11 mouse cellular contexts compared by ENCODE assay signal in the genomic region with DNA sequence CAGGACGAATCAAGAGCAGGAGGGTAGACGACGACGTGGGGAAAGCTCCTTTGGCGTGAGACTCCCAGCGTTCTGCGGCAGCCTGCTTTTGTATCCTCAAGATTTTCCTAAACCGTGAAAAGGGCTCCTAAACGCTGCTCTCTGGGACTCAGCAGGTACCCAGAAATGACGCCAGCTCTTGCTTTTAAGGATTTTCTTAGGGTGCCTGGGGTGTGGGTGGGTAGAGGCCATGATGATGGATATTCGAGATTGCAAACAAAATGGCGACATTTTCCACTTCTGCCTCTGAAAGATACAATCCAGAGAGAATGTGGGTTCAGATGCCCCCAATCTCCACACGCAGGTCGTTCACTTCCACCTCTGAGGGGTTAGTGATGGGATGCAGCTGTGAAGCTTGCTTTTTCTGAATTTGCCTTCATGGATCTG. TPM values are rescaled to one million over a fixed set of nuclear protein-coding genes. Genes with fewer than 3 reads are reported as not detected.
A peak's percentile ranks its signal among the peaks of the same experiment; 100 is the strongest.
DNase-seq lines count a peak whose midpoint lies in the region; ATAC-seq and TF ChIP-seq lines count a peak whose summit lies in the region.
"Had no signal": no experiment of that assay in that cellular context is flagged by ENCODE, and none has a peak within 500 bp of the region (broad histone marks: within the 10 kb centered on the region; RNA-seq: fewer than 3 reads in every experiment).

No protein-coding gene starts in this region.

- no peak for TF ChIP-seq CTCF in embryonic fibroblast, embryonic 13.5 days (IDR thresholded peaks at IDR 0.05; ENCODE audit: borderline replicate concordance, insufficient read depth, low read length)

- no peak for TF ChIP-seq POLR2A in embryonic fibroblast, embryonic 13.5 days (IDR thresholded peaks at IDR 0.05; ENCODE audit: low read depth, low read length)

- peak overlapping the region; percentile 70 for H3K4me2 ChIP-seq in kidney, embryonic 16.5 days (replicated peaks; ENCODE audit: low read depth, low read length)
- H3K4me2 ChIP-seq in midbrain, embryonic 14.5 days (ENCODE audit: low read length), result no peak overlapping the region
- H3K4me2 ChIP-seq: forebrain, embryonic 15.5 days had no signal

- H3K27me3 ChIP-seq in kidney, embryonic 16.5 days (ENCODE audit: insufficient read depth, low read length), result no peaks in the 10 kb centered on the region
- peaks cover 100% of the 10 kb centered on the region for H3K27me3 ChIP-seq in embryonic facial prominence, embryonic 10.5 days (replicated peaks; ENCODE audit: low read depth, poor library complexity, severe bottlenecking)
- peaks cover 91% of the 10 kb centered on the region for H3K27me3 ChIP-seq in midbrain, embryonic 14.5 days (ENCODE audit: control insufficient read depth, insufficient read depth, low read length)

- H3K36me3 ChIP-seq in kidney, embryonic 16.5 days (ENCODE audit: insufficient read depth, low read length), result peaks cover 7% of the 10 kb centered on the region; the same call in 1 of the 2 replicates
- no peaks in the 10 kb centered on the region for H3K36me3 ChIP-seq in embryonic facial prominence, embryonic 10.5 days (replicated peaks)
- no peaks in the 10 kb centered on the region for H3K36me3 ChIP-seq in midbrain, embryonic 14.5 days (ENCODE audit: control insufficient read depth, insufficient read depth, low read length)
- H3K36me3 ChIP-seq: forebrain, embryonic 15.5 days had no signal

- H3K9ac ChIP-seq in kidney, embryonic 16.5 days (replicated peaks; ENCODE audit: low read length), result peak overlapping the region; percentile 63; the same call in 1 of the 2 replicates
- no peak overlapping the region for H3K9ac ChIP-seq in midbrain, embryonic 14.5 days (replicated peaks; ENCODE audit: low read length)
- H3K9ac ChIP-seq: forebrain, embryonic 15.5 days had no signal

- no peak for DNase-seq in kidney, postnatal 14 days
- peak; percentile 45 for DNase-seq in embryonic facial prominence, embryonic 10.5 days (ENCODE audit: low spot score)
- DNase-seq in lung, postnatal 10 days, result peak; percentile 24
- no peak for DNase-seq in cerebellum, adult 11 months
- DNase-seq in midbrain, embryonic 14.5 days, result no peak
- DNase-seq: adrenal gland, postnatal 14 days; cerebellum, adult 9-11 months had no signal

- ATAC-seq in kidney, embryonic 16.5 days (ENCODE audit: low FRiP score, low TSS enrichment), result no peak
- ATAC-seq in midbrain, embryonic 14.5 days (ENCODE audit: low FRiP score, low TSS enrichment), result no peak
- ATAC-seq: forebrain, embryonic 15.5 days had no signal

- H3K4me3 ChIP-seq in kidney, embryonic 16.5 days (ENCODE audit: low read length), result peak overlapping the region; percentile 19
- peak overlapping the region; percentile 78 for H3K4me3 ChIP-seq in embryonic facial prominence, embryonic 10.5 days
- peak overlapping the region; percentile 19; the same call in 1 of the 2 replicates for H3K4me3 ChIP-seq in embryonic fibroblast, embryonic 13.5 days (ENCODE audit: insufficient read depth, low read length)
- no peak overlapping the region for H3K4me3 ChIP-seq in midbrain, embryonic 14.5 days (replicated peaks; ENCODE audit: low read depth, low read length)
- H3K4me3 ChIP-seq: forebrain, embryonic 15.5 days had no signal

- 35% methylated on average over 14 of the region's 14 CpGs for WGBS in kidney, embryonic 16.5 days
- WGBS in embryonic facial prominence, embryonic 10.5 days, result 2% methylated on average over 14 of the region's 14 CpGs
- WGBS in midbrain, embryonic 14.5 days, result 1% methylated on average over 14 of the region's 14 CpGs

- no peaks in the 10 kb centered on the region for H3K9me3 ChIP-seq in kidney, embryonic 16.5 days (ENCODE audit: low read length)
- H3K9me3 ChIP-seq in embryonic facial prominence, embryonic 10.5 days, result no peaks in the 10 kb centered on the region
- no peaks in the 10 kb centered on the region for H3K9me3 ChIP-seq in midbrain, embryonic 14.5 days (ENCODE audit: control insufficient read depth, low read length)
- H3K9me3 ChIP-seq: forebrain, embryonic 15.5 days had no signal

- peak overlapping the region; percentile 82 for H3K27ac ChIP-seq in kidney, embryonic 16.5 days (ENCODE audit: low read length)
- H3K27ac ChIP-seq in embryonic facial prominence, embryonic 10.5 days (replicated peaks), result peak overlapping the region; percentile 87
- peak overlapping the region; percentile 79 for H3K27ac ChIP-seq in embryonic fibroblast, embryonic 13.5 days (ENCODE audit: insufficient read depth, low read length)
- no peak overlapping the region for H3K27ac ChIP-seq in midbrain, embryonic 14.5 days (replicated peaks; ENCODE audit: low read depth, low read length)
- H3K27ac ChIP-seq: forebrain, embryonic 15.5 days; macrophage had no signal

- peaks cover 98% of the 10 kb centered on the region for H3K4me1 ChIP-seq in kidney, embryonic 16.5 days (ENCODE audit: insufficient read depth, low read length)
- H3K4me1 ChIP-seq in embryonic facial prominence, embryonic 10.5 days, result peaks cover 31% of the 10 kb centered on the region
- H3K4me1 ChIP-seq in embryonic fibroblast, embryonic 13.5 days (ENCODE audit: control insufficient read depth, insufficient read depth, low read length), result peaks cover 10% of the 10 kb centered on the region
- no peaks in the 10 kb centered on the region for H3K4me1 ChIP-seq in midbrain, embryonic 14.5 days (ENCODE audit: control insufficient read depth, insufficient read depth, low read length)

RNA-seq across cellular contexts. Expression of gene Hoxa2, which starts 3.1 kb away (rescaled TPM):
- polyA plus RNA-seq in kidney, embryonic 16.5 days (2015; fragmentation: Nextera tagmentation; extraction: Ambion mirVana), result 2.1 and 2.6 TPM in 2 replicates
- 8.7 and 16.7 TPM in 2 replicates for polyA plus RNA-seq in embryonic facial prominence, embryonic 10.5 days (2016; fragmentation: Nextera tagmentation; extraction: Ambion mirVana)
- 4.3 and 4.8 TPM in 2 replicates for polyA plus RNA-seq in embryonic fibroblast, embryonic 13.5 days (2011; ENCODE audit: insufficient read length, low read depth, missing spikeins)
- 0.12 and 0.20 TPM in 2 replicates for polyA plus RNA-seq in midbrain, embryonic 14.5 days (2014; fragmentation: Nextera tagmentation; extraction: Ambion mirVana)
- polyA plus RNA-seq: forebrain, embryonic 15.5 days; macrophage had no signal

RNA-seq across cellular contexts. Expression of gene 5730596B20Rik, which starts 9.5 kb away (rescaled TPM):
- polyA plus RNA-seq in kidney, embryonic 16.5 days (2015; fragmentation: Nextera tagmentation; extraction: Ambion mirVana), result 1.7 and 2.5 TPM in 2 replicates
- polyA plus RNA-seq in embryonic facial prominence, embryonic 10.5 days (2016; fragmentation: Nextera tagmentation; extraction: Ambion mirVana), result 0.12 and 0.64 TPM in 2 replicates
- 0.23 TPM in 1 of 2 replicates, not detected in the other for polyA plus RNA-seq in embryonic fibroblast, embryonic 13.5 days (2011; ENCODE audit: insufficient read length, low read depth, missing spikeins)
- polyA plus RNA-seq in midbrain, embryonic 14.5 days (2014; fragmentation: Nextera tagmentation; extraction: Ambion mirVana), result not detected in 2 replicates
- polyA plus RNA-seq: forebrain, embryonic 15.5 days; macrophage had no signal

RNA-seq across cellular contexts. Expression of gene Hoxa1, which starts 9.6 kb away (rescaled TPM):
- polyA plus RNA-seq in kidney, embryonic 16.5 days (2015; fragmentation: Nextera tagmentation; extraction: Ambion mirVana), result 0.81 and 0.82 TPM in 2 replicates
- polyA plus RNA-seq in embryonic facial prominence, embryonic 10.5 days (2016; fragmentation: Nextera tagmentation; extraction: Ambion mirVana), result 0.57 and 0.62 TPM in 2 replicates
- 2.4 and 3.0 TPM in 2 replicates for polyA plus RNA-seq in embryonic fibroblast, embryonic 13.5 days (2011; ENCODE audit: insufficient read length, low read depth, missing spikeins)
- polyA plus RNA-seq in midbrain, embryonic 14.5 days (2014; fragmentation: Nextera tagmentation; extraction: Ambion mirVana), result 0.26 and 0.61 TPM in 2 replicates
- polyA plus RNA-seq: forebrain, embryonic 15.5 days had no signal

RNA-seq across cellular contexts. Expression of gene Hoxa4, which starts 23.8 kb away (rescaled TPM):
- 1.2 and 1.4 TPM in 2 replicates for polyA plus RNA-seq in kidney, embryonic 16.5 days (2015; fragmentation: Nextera tagmentation; extraction: Ambion mirVana)
- 0.09 TPM in 1 of 2 replicates, not detected in the other for polyA plus RNA-seq in embryonic facial prominence, embryonic 10.5 days (2016; fragmentation: Nextera tagmentation; extraction: Ambion mirVana)
- polyA plus RNA-seq in embryonic fibroblast, embryonic 13.5 days (2011; ENCODE audit: insufficient read length, low read depth, missing spikeins), result 3.0 and 4.2 TPM in 2 replicates
- polyA plus RNA-seq in midbrain, embryonic 14.5 days (2014; fragmentation: Nextera tagmentation; extraction: Ambion mirVana), result not detected in 2 replicates
- polyA plus RNA-seq: forebrain, embryonic 15.5 days had no signal

RNA-seq across cellular contexts. Expression of gene Hoxa5, which starts 36.6 kb away (rescaled TPM):
- 9.0 and 9.5 TPM in 2 replicates for polyA plus RNA-seq in kidney, embryonic 16.5 days (2015; fragmentation: Nextera tagmentation; extraction: Ambion mirVana)
- polyA plus RNA-seq in embryonic facial prominence, embryonic 10.5 days (2016; fragmentation: Nextera tagmentation; extraction: Ambion mirVana), result 0.23 TPM in 1 of 2 replicates, not detected in the other
- polyA plus RNA-seq in embryonic fibroblast, embryonic 13.5 days (2011; ENCODE audit: insufficient read length, low read depth, missing spikeins), result 11.9 and 18.6 TPM in 2 replicates
- polyA plus RNA-seq in midbrain, embryonic 14.5 days (2014; fragmentation: Nextera tagmentation; extraction: Ambion mirVana), result not detected in 2 replicates
- polyA plus RNA-seq: forebrain, embryonic 15.5 days had no signal

Comparison
In these comparisons a context has a peak if more than half of its experiments do, and no peak if none do; other contexts are left out.
1. DNase-seq: peak in embryonic facial prominence, embryonic 10.5 days (single experiment) and lung, postnatal 10 days (single experiment); none in kidney, postnatal 14 days (single experiment), cerebellum, adult 11 months (single experiment) and midbrain, embryonic 14.5 days (single experiment).